Mouse (Mus musculus) heart, postnatal 14 days (tissue): ENCODE results near the gene Lipo1. TPM values are rescaled to one million over a fixed set of nuclear protein-coding genes. Genes with fewer than 3 reads are reported as not detected.
"Not testable (repeated sequence)": the region's sequence is repeated elsewhere in the genome, so short reads cannot be mapped to it uniquely, and the experiment has no call there.

Experiments
- DNase-seq, 2 experiments: peaks; one replicate each; pipeline ENCODE4 v3.0.0; 2021 to 2022
- intact Hi-C: fragments of 180-260 bp; cut with DNase I; formaldehyde crosslinking; loops from one replicate; pipeline ENCODE4 v1.15.1; 2025
- long read RNA-seq, 2 experiments: library from polyadenylated mRNA; stranded (forward); transcript quantifications; one replicate each; pipeline ENCODE4 v2.0.0; 2021
- total RNA-seq, 2 experiments: library from RNA; stranded (reverse); gene quantifications; 2 replicates each; pipeline ENCODE4 v1.2.3; 2021

Gene Lipo1
- total RNA-seq, result not detected
- long read RNA-seq, experiment 1, result 0 reads
- long read RNA-seq, experiment 2, result 0 reads

DNA sequence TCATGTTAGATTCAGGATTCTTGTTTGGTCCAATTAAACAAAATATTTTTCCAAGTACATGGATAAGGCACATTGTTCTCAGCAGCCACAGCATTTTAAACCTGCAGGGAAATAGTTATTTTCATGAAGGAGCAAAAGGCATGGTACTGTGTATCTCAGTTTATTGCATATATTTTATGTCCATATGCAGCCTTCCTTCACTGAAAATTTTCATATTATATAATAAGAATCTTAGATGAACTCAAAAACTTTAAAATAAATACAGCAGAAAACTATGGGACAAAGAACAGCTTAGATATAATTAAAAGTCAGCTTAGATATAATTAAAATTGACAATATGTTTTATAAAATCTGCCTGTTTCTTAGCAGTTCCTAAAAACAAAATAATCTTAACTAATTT, at the start of gene Lipo1:
TSS of gene Lipo1 (minus strand) at position 101 of the 400 bp plus-strand sequence.
- DNase-seq, intact Hi-C loops: not testable (repeated sequence)

DNA sequence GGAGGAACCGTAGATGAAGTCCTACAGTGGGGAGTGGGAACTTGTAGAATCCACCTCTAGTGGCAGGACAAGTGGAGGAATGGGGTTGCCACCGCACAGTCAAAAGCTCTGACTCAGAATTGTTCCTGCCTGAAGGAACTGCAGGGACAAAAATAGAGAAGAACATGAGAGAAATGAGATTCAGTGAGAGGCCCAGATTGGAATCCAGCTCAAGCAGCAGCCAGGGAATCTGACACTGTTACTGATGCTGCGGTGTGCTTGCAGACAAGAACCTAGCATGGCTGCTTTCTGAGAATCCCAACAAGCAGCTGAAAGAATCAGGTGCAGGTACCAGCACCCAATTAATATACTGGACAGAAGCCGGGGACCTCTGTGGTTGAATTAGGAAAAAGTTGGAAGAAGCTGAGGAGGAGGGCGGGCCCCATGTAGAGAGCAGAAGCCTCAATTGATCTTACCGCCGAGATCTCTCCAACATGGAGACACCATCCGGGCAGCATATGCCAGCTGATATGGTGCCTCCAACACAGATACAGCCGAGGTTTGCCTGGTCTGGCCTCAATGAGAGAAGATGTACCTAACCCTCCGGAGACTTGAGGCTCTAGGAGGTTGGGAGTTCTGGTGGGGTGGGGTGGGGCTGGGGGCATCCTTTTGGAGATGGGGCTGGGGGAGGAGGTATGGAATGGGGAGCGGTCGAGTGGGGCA, 532 bp downstream of the Lipo1 start:
- intact Hi-C loops, result no loop called here
- DNase-seq, result no peak

DNA sequence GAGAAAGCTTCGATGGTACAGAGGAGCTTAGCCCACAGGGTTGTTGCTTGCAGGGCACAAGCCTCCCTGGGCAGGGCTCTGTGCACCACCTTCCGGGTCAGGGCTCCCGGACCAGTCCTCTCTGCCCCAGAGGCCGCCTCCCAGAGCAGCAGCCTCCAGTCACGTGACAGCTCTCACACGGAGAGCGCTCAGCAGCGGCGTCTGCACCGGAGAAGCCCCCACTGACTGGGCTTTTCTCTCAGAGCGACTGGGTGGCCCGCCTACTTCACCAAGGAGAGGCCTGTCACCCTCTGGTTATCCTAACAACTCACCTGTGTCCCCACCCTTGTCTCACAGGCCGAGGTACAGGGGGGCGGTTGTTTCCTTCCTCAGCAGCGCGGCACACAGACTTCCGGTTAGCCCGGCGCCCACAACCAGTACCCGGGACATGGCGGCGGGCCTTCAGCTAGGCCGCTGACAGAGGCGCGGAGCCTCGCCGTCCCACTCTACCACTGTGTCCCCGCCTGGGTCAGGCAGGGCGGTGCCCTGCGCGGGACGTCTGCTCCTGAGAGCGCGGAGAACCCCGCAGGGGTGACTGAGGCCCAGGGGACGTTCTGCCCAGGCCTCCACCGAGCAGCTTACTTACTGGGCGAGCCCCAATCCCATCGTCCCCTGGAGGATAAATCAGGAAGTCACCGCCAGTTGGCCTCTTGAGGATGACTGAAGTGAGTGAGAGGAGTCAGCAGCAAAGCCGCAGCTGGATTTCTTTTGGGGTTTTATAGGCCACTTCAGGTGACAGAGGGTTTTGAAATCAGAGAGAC, 25.8 kb downstream of the Lipo1 start, which contains the start of gene Lipo3:
TSS of gene Lipo3 (minus strand) at position 665 of the 800 bp plus-strand sequence.
- intact Hi-C loops, result not testable (repeated sequence)
- DNase-seq, result peak; percentile 19 to 47

DNA sequence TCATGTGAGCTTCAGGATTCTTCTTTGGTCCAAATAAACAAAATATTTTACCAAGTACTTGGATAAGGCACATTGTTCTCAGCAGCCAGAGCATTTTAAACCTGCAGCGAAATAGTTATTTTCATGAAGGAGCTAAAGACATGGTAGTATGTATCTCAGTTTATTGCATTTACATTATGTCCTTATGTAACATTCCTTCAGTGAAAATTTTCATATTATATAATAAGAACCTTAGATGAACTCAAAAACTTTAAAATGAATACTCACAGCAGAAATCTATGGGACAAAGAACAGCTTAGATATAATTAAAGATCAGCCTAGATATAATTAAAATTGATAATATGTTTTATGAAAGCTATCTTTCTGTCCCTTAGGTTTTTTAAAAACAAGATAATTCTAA, 36.0 kb downstream of the Lipo1 start, which contains the start of gene Lipo2:
TSS of gene Lipo2 (minus strand) at position 101 of the 400 bp plus-strand sequence.
- intact Hi-C loops, result not testable (repeated sequence)

More for the DNA sequence above, 36.0 kb downstream of the Lipo1 start, which contains the start of gene Lipo2:
- not testable (repeated sequence) for DNase-seq

Other genes with a start within 250 kb of the Lipo1 start
- gene Gm8978, start 162.2 kb downstream of the Lipo1 start, total RNA-seq, result not detected
- under 1 TPM; 0.10 to 0.24 TPM for gene Lipo2, start 36.1 kb downstream of the Lipo1 start, total RNA-seq
- gene Lipo3, start 25.5 kb downstream of the Lipo1 start, total RNA-seq, result 1 to 10 TPM; 9.4 to 9.5 TPM
- gene Lipf, start 173.7 kb upstream of the Lipo1 start, total RNA-seq, result not detected
- gene Lipk, start 220.8 kb upstream of the Lipo1 start, total RNA-seq, result not detected